Mouse (Mus musculus) liver, embryonic 15.5 days (tissue): ENCODE measurements around the gene Cwc15. TPM values are rescaled to one million over a fixed set of nuclear protein-coding genes. Genes with fewer than 3 reads are reported as not detected.
A peak's percentile ranks its signal among the peaks of the same experiment; 100 is the strongest.
"Not testable (repeated sequence)": the region's sequence is repeated elsewhere in the genome, so short reads cannot be mapped to it uniquely, and the experiment has no call there.

Experiments
- ATAC-seq: fragments of 200-750 bp; cut with Nextera tagmentation; 2 replicates; pipeline ENCODE4 v1.8.0; 2017; ENCODE audit warnings: moderate number of reproducible peaks, mild to moderate bottlenecking, moderate library complexity; ENCODE audit not compliant: insufficient read depth
- H3K27ac ChIP-seq: fragments of 300-500 bp; sonication (generic); replicated peaks from 2 replicates; pipeline ENCODE4 v1.5.1; 2015; ENCODE audit warnings: mild to moderate bottlenecking, inconsistent platforms
- H3K27me3 ChIP-seq: fragments of 300-500 bp; sonication (generic); 2 replicates; pipeline ENCODE4 v1.6.1; 2015; ENCODE audit warnings: mild to moderate bottlenecking, inconsistent platforms
- H3K36me3 ChIP-seq: fragments of 300-500 bp; sonication (generic); replicated peaks from 2 replicates; pipeline ENCODE4 v1.6.1; 2015; ENCODE audit warnings: moderate library complexity, mild to moderate bottlenecking, inconsistent platforms
- H3K4me1 ChIP-seq: fragments of 300-500 bp; sonication (generic); replicated peaks from 2 replicates; pipeline ENCODE4 v1.6.1; 2015; ENCODE audit warnings: inconsistent platforms
- H3K4me2 ChIP-seq: fragments of 300-500 bp; sonication (generic); 2 replicates; pipeline ENCODE4 v1.6.1; 2015; ENCODE audit warnings: moderate library complexity, mild to moderate bottlenecking, inconsistent platforms
- H3K4me3 ChIP-seq: fragments of 300-500 bp; sonication (generic); replicated peaks from 2 replicates; pipeline ENCODE4 v1.5.1; 2015; ENCODE audit warnings: mild to moderate bottlenecking, inconsistent platforms
- H3K9ac ChIP-seq: fragments of 300-500 bp; sonication (generic); 2 replicates; pipeline ENCODE4 v1.6.1; 2015; ENCODE audit warnings: moderate library complexity, mild to moderate bottlenecking, inconsistent platforms
- H3K9me3 ChIP-seq: fragments of 300-500 bp; sonication (generic); replicated peaks from 2 replicates; pipeline ENCODE4 v1.6.1; 2016; ENCODE audit warnings: inconsistent platforms
- WGBS: fragments of 180-500 bp; shearing (Covaris S2); methylation state at CpG from one replicate; pipeline ENCODE4 v1.1.7; 2015; ENCODE audit warnings: mixed read lengths; ENCODE audit not compliant: insufficient replicate concordance; 5-methylcytosine and 5-hydroxymethylcytosine counted together
- polyA plus RNA-seq: library from polyadenylated mRNA; unstranded; fragments of >200 nt; fragmentation: Nextera tagmentation; extraction: Ambion mirVana; gene quantifications from 2 replicates; pipeline ENCODE4 v1.2.1, GENCODE M21; 2015

The Cwc15 gene
- polyA plus RNA-seq = 56.4 and 66.8 TPM in 2 replicates

- peaks cover 31% of the 10 kb centered on the region for H3K36me3 ChIP-seq
- peak within 1 kb of the TSS; percentile 68 for H3K9ac ChIP-seq
- WGBS = under 1% methylated on average over 59 of the region's 59 CpGs
- H3K4me3 ChIP-seq = peak within 1 kb of the TSS; percentile 89
- H3K27me3 ChIP-seq = no peaks in the 10 kb centered on the region
- peak; percentile 97 for ATAC-seq
- peak within 1 kb of the TSS; percentile 83 for H3K4me2 ChIP-seq
- no peaks in the 10 kb centered on the region for H3K9me3 ChIP-seq
- peaks cover 13% of the 10 kb centered on the region; the same call in 1 of the 2 replicates for H3K4me1 ChIP-seq
- H3K27ac ChIP-seq = peak within 1 kb of the TSS; percentile 66
Measured at GRCm38 (mm10) chr9:14500023-14500915, at the start of gene Cwc15, which contains the start of gene Kdm4d. Cwc15 (plus strand) TSS chr9:14500617. Kdm4d (minus strand) TSS chr9:14500482.

DNA sequence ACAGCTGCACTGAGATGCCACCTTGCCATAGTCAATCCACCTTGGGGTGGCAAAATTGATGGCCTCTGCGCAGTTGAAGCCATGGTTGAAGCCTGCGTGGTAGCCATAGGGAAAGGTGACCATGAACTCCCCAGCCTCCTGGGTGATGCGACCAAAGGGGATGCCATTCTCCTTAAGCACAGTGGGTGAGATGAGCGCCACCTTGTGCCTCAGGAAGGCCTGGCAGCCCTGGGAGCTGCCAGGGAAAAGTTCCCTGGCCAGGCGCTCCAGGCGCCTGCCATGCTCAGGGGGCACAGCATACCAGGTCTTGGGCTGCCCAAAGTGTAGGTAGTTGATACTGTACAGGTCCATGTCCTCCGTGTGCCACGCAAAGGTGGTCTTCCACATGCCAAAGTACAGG, 49.3 kb upstream of the Cwc15 start:
- not testable (repeated sequence) for H3K9me3 ChIP-seq, H3K4me2 ChIP-seq, H3K36me3 ChIP-seq, H3K27me3 ChIP-seq, ATAC-seq, H3K9ac ChIP-seq, H3K4me3 ChIP-seq, H3K4me1 ChIP-seq, H3K27ac ChIP-seq
- whole genome bisulfite sequencing = 38% methylated on average over 8 of the region's 8 CpGs

GRCm38 (mm10) chr9:14456320-14456719, 44.1 kb upstream of the Cwc15 start:
- Histone ChIP-seq H3K4me2 (no peak overlapping the region), H3K36me3 (no peaks in the 10 kb centered on the region), H3K9ac (no peak overlapping the region), H3K9me3 (no peaks in the 10 kb centered on the region), H3K27ac (no peak overlapping the region), H3K4me3 (no peak overlapping the region), H3K27me3 (no peaks in the 10 kb centered on the region), H3K4me1 (no peaks in the 10 kb centered on the region)
- no peak for ATAC-seq
- 52% methylated on average over 3 of the region's 3 CpGs for WGBS

DNA sequence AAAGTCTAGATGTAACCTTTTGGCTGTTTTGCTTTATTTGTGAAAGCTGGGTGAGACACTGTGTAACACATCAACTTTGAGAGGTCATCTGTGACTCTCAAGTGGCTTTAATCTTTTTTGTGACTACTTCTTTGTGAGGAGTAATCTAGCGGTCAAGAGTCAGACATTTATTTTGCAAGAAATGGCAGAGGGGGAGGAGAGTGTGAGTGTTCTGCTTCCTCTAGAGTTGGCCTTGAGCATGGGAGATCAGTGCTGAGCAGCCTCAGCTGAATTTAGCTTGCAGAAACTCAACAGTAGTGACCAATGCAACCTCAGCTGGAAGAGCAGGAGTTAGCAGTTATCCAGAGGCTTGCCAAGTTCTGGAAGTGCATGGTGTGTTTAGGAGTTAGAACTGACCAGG, 37.9 kb upstream of the Cwc15 start:
- not testable (repeated sequence) for H3K9me3 ChIP-seq, H3K9ac ChIP-seq, H3K4me1 ChIP-seq, H3K4me2 ChIP-seq, ATAC-seq, H3K27me3 ChIP-seq, H3K36me3 ChIP-seq, H3K27ac ChIP-seq, H3K4me3 ChIP-seq
- WGBS = 52% methylated on average over 1 of the region's 1 CpGs

GRCm38 (mm10) chr9:14463668-14464067, 36.7 kb upstream of the Cwc15 start:
- H3K4me3 ChIP-seq, ATAC-seq, H3K36me3 ChIP-seq, H3K27me3 ChIP-seq, H3K9me3 ChIP-seq, H3K4me2 ChIP-seq, H3K27ac ChIP-seq, H3K9ac ChIP-seq, H3K4me1 ChIP-seq: not testable (repeated sequence)
- WGBS = 59% methylated on average over 12 of the region's 12 CpGs

- H3K4me1 ChIP-seq = peaks cover 13% of the 10 kb centered on the region; the same call in 1 of the 2 replicates
- no peak for ATAC-seq
- WGBS = 66% methylated on average over 4 of the region's 4 CpGs
- H3K27ac ChIP-seq = no peak overlapping the region
- H3K4me2 ChIP-seq = peak overlapping the region; percentile 83
- H3K4me3 ChIP-seq = peak overlapping the region; percentile 89
- no peaks in the 10 kb centered on the region for H3K27me3 ChIP-seq
- H3K9ac ChIP-seq = no peak overlapping the region
- H3K9me3 ChIP-seq = no peaks in the 10 kb centered on the region
- H3K36me3 ChIP-seq = peaks cover 21% of the 10 kb centered on the region
Measured at GRCm38 (mm10) chr9:14498896-14499705, 1.3 kb upstream of the Cwc15 start.

- Histone ChIP-seq H3K27me3 (no peaks in the 10 kb centered on the region), H3K4me2 (peak overlapping the region; percentile 83), H3K9me3 (no peaks in the 10 kb centered on the region), H3K36me3 (peaks cover 38% of the 10 kb centered on the region), H3K9ac (peak overlapping the region; percentile 68), H3K27ac (peak overlapping the region; percentile 66), H3K4me3 (peak overlapping the region; percentile 89), H3K4me1 (peaks cover 13% of the 10 kb centered on the region; the same call in 1 of the 2 replicates)
- 2% methylated on average over 10 of the region's 10 CpGs for WGBS
- ATAC-seq = no peak
Measured at GRCm38 (mm10) chr9:14500916-14501424, 553 bp downstream of the Cwc15 start.

DNA sequence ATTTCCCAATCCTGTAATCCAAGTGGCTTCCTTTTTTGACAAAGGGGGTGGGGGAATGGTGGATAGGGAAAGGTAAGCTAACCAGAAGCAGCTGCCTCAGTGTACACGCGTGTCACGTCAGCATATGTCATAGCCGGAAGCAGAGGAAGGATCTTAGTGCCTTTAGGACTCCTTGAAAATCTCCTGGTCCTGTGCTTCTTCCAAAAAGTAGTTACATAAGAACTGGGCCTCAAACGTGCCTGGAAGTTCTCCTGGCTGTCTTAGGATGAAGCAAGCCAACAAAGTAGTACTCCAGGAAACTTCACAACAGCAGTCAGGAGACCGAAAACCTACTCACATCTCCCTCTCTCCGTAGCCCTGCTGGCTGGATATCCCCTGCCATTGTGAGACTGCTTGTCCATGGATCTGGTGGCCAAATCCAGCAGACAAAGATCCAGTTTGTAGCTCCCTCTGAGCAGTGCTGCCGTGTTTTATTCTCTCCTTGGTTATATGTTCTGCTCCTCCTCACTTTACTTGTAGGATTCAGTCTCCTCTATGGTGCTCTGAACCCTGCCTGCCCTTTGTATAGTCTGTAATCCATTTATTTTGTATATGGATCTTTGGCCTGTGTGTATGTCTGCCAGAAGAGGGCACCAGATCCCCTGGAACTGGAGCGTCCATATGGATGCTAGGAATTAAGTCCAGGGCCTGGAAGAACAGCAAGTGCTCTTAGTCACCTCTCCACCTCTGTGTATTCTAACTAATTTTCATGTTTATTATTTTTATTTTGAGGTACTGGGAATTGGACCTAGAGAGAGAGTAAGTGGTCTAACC, 12.4 kb downstream of the Cwc15 start:
- Histone ChIP-seq H3K36me3 (peaks cover 38% of the 10 kb centered on the region), H3K4me3 (no peak overlapping the region), H3K4me1 (no peaks in the 10 kb centered on the region), H3K27me3 (no peaks in the 10 kb centered on the region), H3K27ac (no peak overlapping the region), H3K9me3 (no peaks in the 10 kb centered on the region), H3K9ac (no peak overlapping the region), H3K4me2 (no peak overlapping the region)
- ATAC-seq = no peak
- 71% methylated on average over 9 of the region's 9 CpGs for WGBS

- Histone ChIP-seq H3K27ac (no peak overlapping the region), H3K36me3 (peaks cover 7% of the 10 kb centered on the region; the same call in 1 of the 2 replicates), H3K27me3 (no peaks in the 10 kb centered on the region), H3K4me2 (no peak overlapping the region), H3K4me3 (no peak overlapping the region), H3K9ac (no peak overlapping the region), H3K4me1 (no peaks in the 10 kb centered on the region), H3K9me3 (no peaks in the 10 kb centered on the region)
- 63% methylated on average over 1 of the region's 1 CpGs for WGBS
- ATAC-seq = no peak
Measured at GRCm38 (mm10) chr9:14517296-14517695, 16.9 kb downstream of the Cwc15 start.

DNA sequence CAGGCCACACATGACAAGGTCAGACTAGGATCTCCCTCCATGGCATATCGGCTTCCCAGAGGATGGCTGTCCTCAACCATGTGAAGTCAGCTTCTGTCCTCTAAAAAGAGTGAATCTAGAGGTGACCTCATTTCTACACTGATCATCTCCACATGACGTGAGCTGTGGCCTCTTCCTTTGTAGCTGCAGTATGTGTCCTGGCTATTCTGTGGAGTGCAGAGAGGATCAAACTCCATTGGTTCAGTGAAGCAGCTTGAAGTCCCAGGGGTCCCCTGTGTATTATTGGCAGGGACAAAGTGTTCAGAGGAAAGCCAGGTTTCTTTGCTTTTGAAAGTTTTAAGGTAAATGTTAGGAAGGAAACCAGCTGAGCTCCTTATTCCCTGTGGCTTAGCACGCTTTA, 17.7 kb downstream of the Cwc15 start:
- H3K4me2 ChIP-seq = no peak overlapping the region
- H3K9ac ChIP-seq = no peak overlapping the region
- no peaks in the 10 kb centered on the region for H3K27me3 ChIP-seq
- no peaks in the 10 kb centered on the region for H3K9me3 ChIP-seq
- no peak overlapping the region for H3K27ac ChIP-seq
- H3K36me3 ChIP-seq = no peaks in the 10 kb centered on the region
- ATAC-seq = no peak
- no peaks in the 10 kb centered on the region for H3K4me1 ChIP-seq
- H3K4me3 ChIP-seq = no peak overlapping the region
- WGBS = 66% methylated on average over 3 of the region's 3 CpGs
